Mouse (Mus musculus): ENCODE data around the gene B230104I21Rik. TPM values are rescaled to one million over a fixed set of nuclear protein-coding genes. Genes with fewer than 3 reads are reported as not detected.

B230104I21Rik gene
- polyA plus RNA-seq, 1 experiment from 2014 or later = not detected

Other genes with a start within 250 kb of the B230104I21Rik start
- 0.36 and 0.97 TPM in 2 replicates for gene Trp73, start 195.9 kb upstream of the B230104I21Rik start, polyA plus RNA-seq (2015; fragmentation: Nextera tagmentation; extraction: Ambion mirVana)
- 46.0 and 47.3 TPM in 2 replicates for gene Wrap73, start 193.8 kb upstream of the B230104I21Rik start, polyA plus RNA-seq (2015; fragmentation: Nextera tagmentation; extraction: Ambion mirVana)
- gene Tprgl, start 175.5 kb upstream of the B230104I21Rik start, polyA plus RNA-seq (2015; fragmentation: Nextera tagmentation; extraction: Ambion mirVana) = 160 and 169 TPM in 2 replicates
- gene Megf6, start 165.4 kb upstream of the B230104I21Rik start, polyA plus RNA-seq (2015; fragmentation: Nextera tagmentation; extraction: Ambion mirVana) = 9.6 and 10.2 TPM in 2 replicates
- gene Arhgef16, start 34.5 kb upstream of the B230104I21Rik start, polyA plus RNA-seq (2015; fragmentation: Nextera tagmentation; extraction: Ambion mirVana) = 0.88 and 1.2 TPM in 2 replicates

Data from hindbrain, embryonic 13.5 days (tissue).